Mouse (Mus musculus): ENCODE results near the gene C1s1.
"Not testable (repeated sequence)": the region's sequence is repeated elsewhere in the genome, so short reads cannot be mapped to it uniquely, and the experiment has no call there.

The C1s1 gene

GRCm38 (mm10) chr6:124511936-124512335, 30.2 kb downstream of the C1s1 start:
- DNase-seq: no peak

- not testable (repeated sequence) for DNase-seq
These were observed 33.0 kb downstream of the C1s1 start for GRCm38 (mm10) chr6:124509192-124509591.

DNA sequence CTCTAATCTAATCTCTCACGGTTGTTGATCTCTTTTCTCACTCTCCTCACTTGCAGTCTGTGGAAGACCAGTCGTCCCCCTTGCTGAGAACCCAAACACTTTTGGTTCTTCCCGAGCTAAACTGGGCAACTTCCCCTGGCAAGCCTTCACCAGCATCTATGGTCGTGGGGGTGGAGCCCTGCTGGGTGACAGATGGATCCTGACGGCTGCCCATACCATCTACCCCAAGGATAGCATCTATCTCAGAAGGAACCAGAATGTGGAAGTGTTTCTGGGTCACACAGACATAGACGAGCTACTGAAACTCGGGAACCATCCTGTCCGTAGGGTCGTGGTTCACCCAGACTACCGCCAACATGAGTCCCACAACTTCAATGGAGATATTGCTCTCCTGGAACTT, 33.9 kb downstream of the C1s1 start:
- DNase-seq: no peak

- no peak for DNase-seq
These were observed 35.2 kb downstream of the C1s1 start for GRCm38 (mm10) chr6:124506991-124507390.

GRCm38 (mm10) chr6:124505028-124505427, 37.1 kb downstream of the C1s1 start:
- DNase-seq: no peak

DNA sequence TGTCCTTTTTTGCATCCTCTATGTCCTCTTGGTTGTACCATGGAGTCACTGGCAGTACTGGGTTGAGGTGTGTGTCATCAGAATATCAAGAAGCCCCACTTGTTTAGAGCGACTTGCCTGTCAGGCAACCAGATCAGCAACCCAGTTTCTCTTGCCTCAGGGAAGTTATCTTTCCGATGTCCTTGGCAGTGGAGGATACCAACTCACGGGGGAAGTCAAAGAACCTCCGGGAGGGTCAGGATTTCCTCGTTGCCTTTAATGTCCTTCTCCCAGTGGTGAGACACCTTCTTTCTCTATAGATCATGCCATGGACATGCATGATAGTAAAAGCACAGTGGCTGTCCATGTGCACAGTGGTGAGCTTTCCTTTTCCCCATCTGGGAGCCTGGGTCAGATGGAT, 40.1 kb downstream of the C1s1 start:
- DNase-seq: no peak

DNA sequence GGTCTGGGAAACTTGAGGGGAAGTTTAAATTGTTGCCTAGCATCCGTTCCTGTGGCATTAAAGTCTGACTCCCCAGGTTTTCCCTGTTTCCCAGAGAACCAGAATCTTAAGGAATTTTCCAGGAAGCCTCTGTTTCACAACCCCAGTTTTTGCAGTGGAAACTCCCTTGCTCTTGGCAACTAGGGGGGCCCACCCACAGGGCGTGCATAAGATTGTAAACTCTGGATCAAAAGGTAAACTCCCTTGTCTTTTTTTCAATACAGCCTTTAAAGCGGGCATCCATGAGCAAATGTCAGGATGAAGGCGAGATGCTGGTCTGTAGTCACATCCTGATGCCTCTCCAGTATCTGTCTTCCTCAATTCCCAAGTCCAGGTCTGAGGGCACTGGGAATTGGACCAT, 40.7 kb downstream of the C1s1 start:
- DNase-seq: no peak

DNA sequence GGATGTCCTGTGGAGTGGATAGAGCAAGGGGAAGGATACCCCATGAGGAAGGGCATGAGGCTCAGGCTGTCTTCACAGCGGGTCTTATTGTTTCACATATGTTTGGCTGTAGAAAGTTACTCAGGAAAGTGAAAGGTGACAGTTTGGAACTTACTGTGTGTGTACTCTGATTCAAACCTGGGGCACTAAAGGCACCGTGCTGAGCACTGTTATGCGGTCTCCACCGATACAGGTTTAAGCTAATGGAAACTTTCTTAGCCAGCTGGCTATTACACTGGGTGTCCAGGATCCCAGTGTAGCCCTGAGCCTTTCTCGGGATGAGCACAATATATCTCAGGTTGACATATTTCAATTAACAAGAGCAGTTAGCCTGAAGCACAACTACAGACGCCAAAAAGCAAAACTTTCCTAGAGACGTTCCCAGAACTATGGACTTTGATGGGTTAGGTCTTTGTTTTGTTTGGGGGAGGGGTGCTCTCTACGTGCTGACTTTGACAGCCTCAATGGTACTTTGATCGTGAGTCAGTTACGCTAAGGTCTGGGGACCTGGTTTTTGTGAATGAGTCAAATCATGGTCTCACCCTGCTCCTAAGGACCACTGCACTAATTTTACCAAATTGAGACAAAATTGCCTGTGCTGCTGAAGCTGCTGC, 42.1 kb downstream of the C1s1 start:
- no peak for DNase-seq

DNA sequence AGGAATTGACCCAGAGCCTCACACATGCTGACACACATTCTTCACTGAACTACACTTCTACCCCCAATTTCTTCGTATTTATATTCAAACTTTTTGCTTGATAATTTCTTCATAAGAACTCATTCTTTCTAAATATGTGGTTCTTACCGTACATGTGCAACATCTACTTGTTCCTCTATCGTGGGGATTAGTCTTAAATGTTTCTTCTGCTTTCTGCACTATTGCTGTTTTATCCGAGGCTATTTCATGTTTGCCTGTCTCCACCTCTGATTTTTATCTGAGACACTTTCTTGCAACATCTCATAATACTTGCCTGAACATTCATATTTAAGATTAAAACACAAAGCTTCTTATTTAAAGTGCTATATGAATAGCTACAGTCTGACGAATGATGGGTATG, 46.1 kb downstream of the C1s1 start:
- no peak for DNase-seq

DNA sequence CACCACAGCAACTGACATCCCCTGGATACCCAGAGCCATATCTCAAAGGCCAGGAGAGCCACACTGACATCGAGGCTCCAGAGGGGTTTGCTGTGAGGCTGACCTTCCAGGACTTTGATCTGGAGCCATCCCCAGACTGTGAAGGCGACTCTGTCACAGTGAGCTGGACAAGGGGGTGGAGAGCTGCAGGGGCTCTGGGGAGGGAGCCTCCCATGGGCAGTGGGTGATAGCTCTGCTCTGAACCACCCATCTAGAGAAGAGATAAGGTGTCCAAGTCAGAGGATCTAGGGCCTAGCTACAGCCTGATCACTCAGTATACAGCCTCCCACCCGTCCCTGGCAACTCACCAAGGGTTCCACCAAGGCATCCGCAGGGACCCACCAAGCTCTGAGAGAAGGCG, 48.3 kb downstream of the C1s1 start:
- no peak for DNase-seq

GRCm38 (mm10) chr6:124492842-124493561, 49.2 kb downstream of the C1s1 start, which contains the start of gene C1rl:
C1rl (plus strand) TSS chr6:124493113.
- peak; percentile 57 for DNase-seq

- DNase-seq: no peak
These were observed 50.7 kb downstream of the C1s1 start for GRCm38 (mm10) chr6:124491427-124491826.

- no peak for DNase-seq
These were observed 53.2 kb downstream of the C1s1 start for GRCm38 (mm10) chr6:124488952-124489351.

DNA sequence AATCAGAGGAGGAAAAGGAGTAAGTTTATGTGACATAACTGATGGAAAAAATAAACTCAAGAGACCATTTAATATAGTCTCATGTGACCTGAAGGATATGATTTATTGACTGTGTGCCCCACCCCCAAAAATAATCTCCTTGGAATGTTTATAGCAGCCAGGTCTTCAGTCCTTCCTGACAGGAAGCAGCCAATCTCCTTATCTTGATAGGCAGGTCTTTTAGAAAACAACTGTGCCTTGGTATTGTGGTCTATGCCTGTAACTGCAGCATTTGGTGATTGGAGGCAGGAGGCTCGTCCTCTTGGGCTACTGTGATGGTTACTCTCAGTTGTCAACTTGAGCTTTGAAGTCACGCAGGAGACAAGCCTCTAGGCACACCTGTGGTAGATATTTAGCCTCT, 54.6 kb downstream of the C1s1 start:
- no peak for DNase-seq

- no peak for DNase-seq
These were observed 56.6 kb downstream of the C1s1 start for GRCm38 (mm10) chr6:124485414-124486144.

- DNase-seq: no peak
These were observed 57.3 kb downstream of the C1s1 start for GRCm38 (mm10) chr6:124484851-124485250.

GRCm38 (mm10) chr6:124483831-124484230, 58.3 kb downstream of the C1s1 start:
- DNase-seq: not testable (repeated sequence)

DNA sequence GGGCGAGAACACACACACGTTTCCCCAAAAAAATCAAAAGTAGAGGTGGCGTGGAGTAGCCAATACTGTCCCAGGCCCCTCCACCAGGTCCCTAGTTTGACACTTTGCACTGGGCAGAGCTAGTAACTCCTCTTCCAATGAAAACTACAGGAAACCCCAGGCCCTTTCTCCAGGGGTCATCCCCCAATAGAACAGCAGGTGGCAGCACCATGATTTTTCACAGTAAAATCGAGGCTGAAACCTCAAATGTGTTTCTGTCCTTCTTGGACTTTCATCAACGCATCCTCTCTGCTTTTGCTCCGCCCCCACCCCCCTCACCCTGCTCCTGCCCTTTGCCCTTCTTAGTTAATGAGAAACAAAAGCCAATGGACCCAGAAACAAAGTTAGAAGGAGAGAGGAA, 60.6 kb downstream of the C1s1 start:
- no peak for DNase-seq
